Mouse (Mus musculus) spleen, adult 12 weeks (tissue): Measurements from ENCODE around the gene Ube2j1.

Experiments used
- DNase-seq: peaks from one replicate; pipeline ENCODE4 v3.0.0; 2022; ENCODE audit warnings: low spot score

Gene Ube2j1

DNA sequence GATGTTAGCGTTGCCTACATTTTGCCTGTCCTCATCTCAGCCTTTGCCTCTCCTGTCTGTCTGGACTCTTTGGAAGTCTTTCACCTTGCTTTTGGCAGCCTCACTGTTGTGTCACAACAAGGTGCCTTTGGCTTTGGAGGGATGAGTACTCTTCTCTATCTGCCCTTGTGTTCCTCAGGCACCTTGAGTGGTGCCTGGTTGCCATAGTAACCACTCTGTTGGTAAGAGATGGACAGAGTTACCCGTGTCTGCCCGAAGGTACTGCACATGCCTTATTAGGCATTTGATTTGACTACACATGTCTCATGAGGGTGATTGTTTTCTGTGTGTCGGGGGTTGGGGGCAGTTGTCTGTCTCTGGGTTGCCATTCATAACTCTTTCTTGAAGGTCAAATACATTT, 18.7 kb upstream of the Ube2j1 start:
- no peak for DNase-seq

GRCm38 (mm10) chr4:33018361-33018999, 12.7 kb upstream of the Ube2j1 start:
- peak; percentile 75 for DNase-seq

GRCm38 (mm10) chr4:33024420-33024819, 6.8 kb upstream of the Ube2j1 start:
- no peak for DNase-seq

DNA sequence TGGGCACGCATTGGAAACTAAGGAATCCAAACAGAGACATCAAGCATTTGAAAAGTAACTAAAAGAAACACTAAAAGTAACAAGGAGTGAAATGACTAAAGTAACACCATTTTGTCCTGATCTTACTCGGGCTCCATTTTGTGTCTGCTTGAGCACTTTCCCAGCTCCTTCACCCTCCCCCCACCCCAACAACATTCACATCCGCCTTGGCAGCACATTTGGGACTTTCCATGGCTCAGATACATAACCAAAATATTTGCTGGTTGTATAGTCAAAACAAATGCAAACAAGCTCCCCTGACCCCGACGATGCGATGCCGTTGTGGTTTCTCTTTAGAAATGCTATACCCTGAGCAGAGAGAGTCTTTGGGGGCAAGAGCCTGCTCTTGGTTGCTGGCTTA, 2.1 kb upstream of the Ube2j1 start:
- DNase-seq, result no peak

DNA sequence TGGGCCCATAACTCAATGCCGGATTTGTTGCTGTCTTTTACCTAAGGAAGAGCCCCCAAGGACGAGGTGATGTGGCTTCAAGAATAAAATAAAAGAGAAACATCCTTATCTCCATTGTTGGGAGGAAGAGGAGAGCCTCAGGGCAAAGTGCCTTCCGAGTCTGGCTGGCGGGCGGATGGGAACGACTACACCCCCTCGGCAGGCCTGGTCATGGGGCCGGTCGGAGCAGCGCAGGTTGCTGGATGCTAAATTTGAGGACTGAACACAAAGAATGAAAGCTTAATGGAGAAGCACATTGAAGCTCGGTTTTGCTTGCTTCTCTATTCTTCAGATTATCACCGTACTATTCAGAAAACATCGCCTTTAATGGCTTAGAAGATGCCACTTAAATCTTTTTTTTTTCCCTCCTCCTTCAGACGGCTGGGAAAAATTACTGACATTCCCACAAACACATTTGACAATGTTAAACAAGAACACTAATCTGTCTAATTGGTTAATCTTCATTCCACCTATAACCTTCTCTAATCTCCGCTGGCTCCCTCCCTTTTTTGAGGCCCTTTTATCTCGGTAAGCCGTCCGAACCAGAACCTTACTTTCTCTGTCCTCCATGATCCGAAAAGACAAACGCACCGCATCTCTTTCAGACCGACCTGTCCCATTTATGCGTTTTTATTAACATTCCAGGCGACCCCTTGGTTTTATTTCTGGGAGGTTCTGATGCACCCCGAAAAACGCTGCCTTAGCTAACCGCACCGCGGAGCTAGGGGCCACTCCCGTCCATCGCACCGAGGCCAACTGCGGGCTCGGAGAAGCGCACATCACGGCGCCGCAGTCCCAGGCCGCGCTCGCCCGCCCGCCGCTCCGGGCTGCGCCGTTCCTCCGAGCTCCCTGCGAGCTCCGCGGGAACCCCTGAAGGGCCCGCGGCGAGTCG, 687 bp upstream of the Ube2j1 start:
- DNase-seq, result no peak

DNA sequence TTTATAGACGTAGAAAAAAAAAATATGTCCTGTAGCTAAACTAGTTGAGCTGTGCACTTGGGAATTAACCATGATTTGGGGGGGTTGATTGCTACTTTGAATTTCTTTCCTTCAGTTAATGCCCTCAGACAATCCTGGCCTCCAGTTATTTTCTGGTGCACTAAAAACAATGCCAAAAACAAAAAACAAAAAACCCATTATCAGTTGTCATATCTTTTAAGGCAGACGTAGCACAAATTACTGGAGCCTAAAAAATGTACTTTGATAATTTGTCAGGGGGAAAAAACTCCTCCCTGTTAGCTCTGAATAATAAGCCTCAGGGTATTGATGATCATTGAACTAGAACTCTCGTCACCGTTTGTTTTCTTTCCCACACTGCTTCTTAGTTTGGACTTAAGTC, 829 bp downstream of the Ube2j1 start:
- DNase-seq, result no peak

DNA sequence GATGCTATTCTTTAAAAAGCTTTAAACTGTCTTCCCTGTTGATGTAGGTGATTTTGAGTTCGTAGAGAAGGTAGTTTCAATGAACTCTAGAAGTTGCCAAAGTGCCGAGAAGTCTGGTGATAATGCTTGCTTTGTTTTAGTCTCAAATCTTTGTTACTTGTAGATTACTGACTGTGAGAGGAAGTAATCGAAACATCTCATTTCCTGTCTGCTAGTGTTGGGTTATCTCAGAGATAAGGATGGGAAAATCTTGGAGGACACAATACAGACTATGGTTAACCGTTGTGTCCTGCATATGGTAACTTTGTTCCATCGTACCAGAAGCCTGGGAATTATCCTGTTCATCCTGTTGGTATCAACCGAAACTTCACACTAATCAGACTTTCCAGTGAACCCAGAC, 2.3 kb downstream of the Ube2j1 start:
- DNase-seq, result no peak

DNA sequence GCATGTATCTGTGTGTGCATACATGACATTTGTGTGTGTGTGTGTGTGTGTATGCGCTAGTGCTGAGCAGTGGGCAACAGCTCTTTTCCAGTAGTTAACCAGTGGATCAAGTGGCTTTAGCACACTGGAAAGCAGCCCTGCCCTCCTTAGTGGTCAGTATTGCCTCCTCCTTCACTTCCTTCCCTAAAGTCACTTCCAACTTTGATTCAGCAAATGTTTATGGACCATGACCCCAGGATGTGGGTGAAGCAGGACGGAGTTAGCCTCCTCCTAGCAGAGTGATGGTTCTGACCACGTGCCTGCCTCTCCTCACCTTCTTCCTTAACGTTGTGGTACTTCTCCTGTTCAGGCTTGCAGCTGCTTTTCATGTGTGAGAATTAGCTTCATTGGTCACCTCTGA, 8.6 kb downstream of the Ube2j1 start:
- DNase-seq, result no peak

- no peak for DNase-seq
These were observed 18.4 kb downstream of the Ube2j1 start for GRCm38 (mm10) chr4:33049601-33050000.

DNA sequence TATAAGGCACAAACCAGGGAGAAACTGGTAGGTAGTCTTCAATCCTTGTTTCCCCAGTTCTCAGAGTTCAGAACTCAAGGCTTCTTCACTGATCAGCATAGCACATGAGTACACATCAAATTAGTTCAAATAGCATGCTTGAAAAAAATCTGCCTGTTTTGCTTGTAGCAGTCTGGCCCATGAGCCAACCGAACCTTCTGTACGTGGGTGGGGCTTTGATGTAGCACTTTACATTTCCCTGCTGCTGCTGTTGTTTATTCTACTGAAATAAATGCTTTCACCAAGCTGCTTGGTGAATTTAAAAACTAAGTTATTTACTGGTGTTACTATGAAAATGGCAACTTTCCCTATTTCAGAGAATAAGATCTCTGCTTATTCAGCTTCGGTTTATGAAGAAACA, 20.8 kb downstream of the Ube2j1 start:
- no peak for DNase-seq

- DNase-seq, result no peak
These were observed 21.4 kb downstream of the Ube2j1 start for GRCm38 (mm10) chr4:33052650-33053049.

GRCm38 (mm10) chr4:33054426-33054825, 23.2 kb downstream of the Ube2j1 start:
- DNase-seq, result no peak

GRCm38 (mm10) chr4:33056317-33056716, 25.1 kb downstream of the Ube2j1 start:
- DNase-seq, result no peak

GRCm38 (mm10) chr4:33057890-33058687, 26.9 kb downstream of the Ube2j1 start:
- DNase-seq, result no peak

GRCm38 (mm10) chr4:33061158-33061557, 29.9 kb downstream of the Ube2j1 start:
- no peak for DNase-seq

- DNase-seq, result no peak
These were observed 31.8 kb downstream of the Ube2j1 start, which contains the start of gene Gabrr2 for GRCm38 (mm10) chr4:33062981-33063380. Gabrr2 (plus strand) TSS chr4:33062999.

DNA sequence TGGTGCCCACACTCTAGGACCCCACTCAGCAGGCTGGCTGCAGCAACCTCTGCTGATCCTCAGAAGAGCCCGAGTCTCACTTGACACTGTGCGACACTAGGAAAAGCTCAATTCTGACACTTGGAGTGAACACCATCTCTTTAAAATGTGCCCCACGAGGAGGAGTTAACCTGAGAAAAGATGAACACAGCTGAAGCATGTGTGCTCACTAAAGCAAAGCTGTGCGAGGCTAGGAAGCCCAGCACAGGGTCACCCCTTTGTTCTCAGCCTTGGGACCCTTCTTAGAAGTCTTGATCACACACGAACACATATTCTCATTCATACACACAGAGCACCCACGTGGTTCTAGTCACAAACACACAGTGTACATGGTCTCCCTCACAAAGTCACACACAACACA, 33.8 kb downstream of the Ube2j1 start:
- DNase-seq, result no peak

DNA sequence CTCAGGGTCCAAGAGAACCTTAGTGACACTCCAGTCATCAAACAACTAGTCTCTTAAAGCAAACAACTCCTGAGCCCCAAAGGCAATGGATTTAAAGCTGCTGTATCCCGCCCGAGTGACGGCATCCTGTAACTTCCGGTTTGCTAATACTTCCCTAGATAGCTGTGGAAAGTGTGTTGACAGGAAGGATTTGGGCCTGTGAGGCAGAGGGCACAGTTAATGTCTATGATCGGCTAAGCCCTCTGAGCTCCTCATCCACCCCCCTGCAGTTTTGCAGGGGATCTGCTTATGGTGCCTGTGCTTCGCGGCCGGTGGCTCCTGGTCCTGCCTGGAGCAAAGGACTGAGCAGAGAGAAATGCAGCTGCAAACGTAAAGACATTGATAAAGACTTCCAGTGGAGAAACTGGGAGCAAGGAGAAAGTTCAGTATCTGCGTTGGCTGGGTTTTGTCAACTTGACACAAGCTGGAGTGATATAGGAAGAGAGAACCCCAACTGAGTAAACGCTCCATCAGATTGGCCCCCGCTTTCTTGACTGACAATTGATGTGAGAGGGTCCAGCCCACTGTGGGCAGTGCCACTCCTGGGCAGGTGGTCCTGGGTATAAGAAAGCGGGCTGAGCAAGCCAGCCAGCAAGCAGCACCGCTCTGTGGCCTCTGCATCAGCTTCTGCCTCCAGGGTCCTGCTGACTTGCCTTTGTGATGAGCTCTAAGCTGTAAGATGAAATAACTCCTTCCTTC, 35.2 kb downstream of the Ube2j1 start:
- DNase-seq, result no peak

- no peak for DNase-seq
These were observed 36.1 kb downstream of the Ube2j1 start for GRCm38 (mm10) chr4:33067331-33067730.

GRCm38 (mm10) chr4:33067826-33068225, 36.6 kb downstream of the Ube2j1 start:
- no peak for DNase-seq

DNA sequence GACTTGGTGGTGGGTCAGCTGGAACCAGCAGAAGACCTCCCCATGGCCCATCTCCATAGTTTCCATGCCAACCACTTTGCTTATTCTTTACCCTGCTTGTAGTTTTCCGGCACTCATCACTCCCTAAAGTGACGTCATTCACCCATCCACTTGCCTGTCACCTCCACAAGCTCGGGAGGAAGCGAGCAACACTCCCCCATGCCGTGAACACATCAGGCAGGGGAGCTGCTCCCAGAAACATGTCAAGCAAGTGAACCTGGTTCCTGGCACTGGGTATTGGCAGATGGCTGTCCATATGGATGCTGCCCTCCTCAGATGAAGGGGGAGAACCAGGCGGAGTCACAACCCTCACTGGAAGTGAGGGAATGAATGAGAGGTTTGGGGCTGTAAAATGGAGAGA, 37.7 kb downstream of the Ube2j1 start:
- no peak for DNase-seq

- DNase-seq, result no peak
These were observed 39.1 kb downstream of the Ube2j1 start for GRCm38 (mm10) chr4:33070326-33070725.
